Mouse (Mus musculus): Measurements from ENCODE around the gene Iqgap1.

GRCm38 (mm10) chr7:80846709-80847108, 20.9 kb upstream of the Iqgap1 start:
- no peak for TF ChIP-seq CTCF (IDR thresholded peaks at IDR 0.05; ENCODE audit: low read depth, low read length)
- TF ChIP-seq POLR2A (IDR thresholded peaks at IDR 0.05; ENCODE audit: extremely low read depth, insufficient read depth, low read length): no peak
